In genomic region chr4:126750046-126750683, GRCm38 (mm10) we compare ENCODE assay signal across 9 mouse cellular contexts. TPM values are rescaled to one million over a fixed set of nuclear protein-coding genes. Genes with fewer than 3 reads are reported as not detected.
DNase-seq lines count a peak whose midpoint lies in the region; ATAC-seq and TF ChIP-seq lines count a peak whose summit lies in the region.
"Had no signal": no experiment of that assay in that cellular context is flagged by ENCODE, and none has a peak within 500 bp of the region (broad histone marks: within the 10 kb centered on the region; RNA-seq: fewer than 3 reads in every experiment).

No protein-coding gene starts in this region.

- peaks cover 54% of the 10 kb centered on the region for H3K36me3 ChIP-seq in limb, embryonic 13.5 days
- peaks cover 59% of the 10 kb centered on the region for H3K36me3 ChIP-seq in limb, embryonic 10.5 days
- H3K36me3 ChIP-seq in limb, embryonic 14.5 days (ENCODE audit: control insufficient read depth, insufficient read depth, low read length), result peaks cover 45% of the 10 kb centered on the region

- peak overlapping the region; percentile 45 for H3K9ac ChIP-seq in limb, embryonic 13.5 days
- H3K9ac ChIP-seq in limb, embryonic 14.5 days (ENCODE audit: low read depth, low read length, severe bottlenecking), result no peak overlapping the region

- no peak for ATAC-seq in limb, embryonic 13.5 days (ENCODE audit: low FRiP score, low read depth)
- no peak for ATAC-seq in limb, embryonic 14.5 days (ENCODE audit: low FRiP score, low read depth)

- no peaks in the 10 kb centered on the region for H3K27me3 ChIP-seq in limb, embryonic 13.5 days
- no peaks in the 10 kb centered on the region for H3K27me3 ChIP-seq in limb, embryonic 10.5 days (ENCODE audit: low read depth, poor library complexity, severe bottlenecking)
- no peaks in the 10 kb centered on the region for H3K27me3 ChIP-seq in limb, embryonic 14.5 days (ENCODE audit: control insufficient read depth, insufficient read depth, low read length)
- H3K27me3 ChIP-seq: megakaryocyte, embryonic 14.5 days had no signal

- no peak for TF ChIP-seq POLR2A in limb, embryonic 14.5 days (IDR thresholded peaks at IDR 0.05; ENCODE audit: borderline replicate concordance, extremely low read depth, insufficient read depth, insufficient read length)

- H3K9me3 ChIP-seq in limb, embryonic 13.5 days, result no peaks in the 10 kb centered on the region
- H3K9me3 ChIP-seq in limb, embryonic 10.5 days (replicated peaks), result no peaks in the 10 kb centered on the region
- no peaks in the 10 kb centered on the region for H3K9me3 ChIP-seq in limb, embryonic 14.5 days (ENCODE audit: control insufficient read depth, low read length)
- H3K9me3 ChIP-seq: megakaryocyte, embryonic 14.5 days had no signal

- no peak for DNase-seq in limb, embryonic 10.5 days (ENCODE audit: low spot score)
- peak; percentile 80 to 84 for DNase-seq in cerebellum, postnatal 14 days
- peak; percentile 57 for DNase-seq in gastrocnemius, postnatal 25 days
- no peak for DNase-seq in limb, embryonic 14.5 days (ENCODE audit: low spot score)
- DNase-seq in thymus, postnatal 4 days, result no peak
- no peak for DNase-seq in retina, postnatal 1 day

- WGBS in limb, embryonic 13.5 days, result 91% methylated on average over 26 of the region's 26 CpGs
- WGBS in limb, embryonic 10.5 days, result 94% methylated on average over 26 of the region's 26 CpGs
- 82% methylated on average over 26 of the region's 26 CpGs for WGBS in limb, embryonic 14.5 days

- 0 out of 2 replicates have a peak overlapping the region, but pooled peaks have one; percentile 2 for H3K4me2 ChIP-seq in limb, embryonic 13.5 days (replicated peaks)
- H3K4me2 ChIP-seq in limb, embryonic 14.5 days (replicated peaks; ENCODE audit: low read depth, low read length, severe bottlenecking), result no peak overlapping the region

- H3K27ac ChIP-seq in limb, embryonic 13.5 days, result no peak overlapping the region
- no peak overlapping the region for H3K27ac ChIP-seq in limb, embryonic 10.5 days
- H3K27ac ChIP-seq in limb, embryonic 14.5 days (replicated peaks; ENCODE audit: low read depth, low read length), result 0 out of 2 replicates have a peak overlapping the region, but pooled peaks have one; percentile 26

- peaks cover 47% of the 10 kb centered on the region for H3K4me1 ChIP-seq in limb, embryonic 13.5 days
- peaks cover 52% of the 10 kb centered on the region for H3K4me1 ChIP-seq in limb, embryonic 10.5 days
- peaks cover 23% of the 10 kb centered on the region for H3K4me1 ChIP-seq in limb, embryonic 14.5 days (ENCODE audit: control insufficient read depth, insufficient read depth, low read length)

- H3K4me3 ChIP-seq in limb, embryonic 13.5 days, result no peak overlapping the region
- no peak overlapping the region for H3K4me3 ChIP-seq in limb, embryonic 10.5 days
- H3K4me3 ChIP-seq in limb, embryonic 14.5 days (replicated peaks; ENCODE audit: low read length), result no peak overlapping the region
- H3K4me3 ChIP-seq: megakaryocyte, embryonic 14.5 days had no signal

RNA-seq across cellular contexts. Expression of gene Ncdn, which starts 3.1 kb away (rescaled TPM):
- polyA plus RNA-seq in limb, embryonic 13.5 days (2015; fragmentation: Nextera tagmentation; extraction: Ambion mirVana), result 31.8 and 34.6 TPM in 2 replicates
- polyA plus RNA-seq in limb, embryonic 10.5 days (2016; fragmentation: Nextera tagmentation; extraction: Ambion mirVana), result 37.7 and 41.3 TPM in 2 replicates
- total RNA-seq in gastrocnemius, postnatal 25 days (2021), result 1 to 10 TPM; 7.0 to 8.9 TPM
- 39.0 and 51.9 TPM in 2 replicates for polyA plus RNA-seq in limb, embryonic 14.5 days (2012; rRNA removed)
- polyA plus RNA-seq in limb, embryonic 14.5 days (2014; fragmentation: Nextera tagmentation; extraction: Ambion mirVana), result 29.1 and 29.8 TPM in 2 replicates

RNA-seq across cellular contexts. Expression of gene AU040320, which starts 3.2 kb away (rescaled TPM):
- 16.9 and 17.6 TPM in 2 replicates for polyA plus RNA-seq in limb, embryonic 13.5 days (2015; fragmentation: Nextera tagmentation; extraction: Ambion mirVana)
- 18.7 and 19.8 TPM in 2 replicates for polyA plus RNA-seq in limb, embryonic 10.5 days (2016; fragmentation: Nextera tagmentation; extraction: Ambion mirVana)
- total RNA-seq in gastrocnemius, postnatal 25 days (2021), result 10 to 100 TPM; 27.4 to 29.5 TPM
- 27.7 and 31.8 TPM in 2 replicates for polyA plus RNA-seq in limb, embryonic 14.5 days (2012; rRNA removed)
- polyA plus RNA-seq in limb, embryonic 14.5 days (2014; fragmentation: Nextera tagmentation; extraction: Ambion mirVana), result 21.1 and 22.9 TPM in 2 replicates

RNA-seq across cellular contexts. Expression of gene Tfap2e, which starts 14.1 kb away (rescaled TPM):
- 0.06 TPM in 1 of 2 replicates, not detected in the other for polyA plus RNA-seq in limb, embryonic 13.5 days (2015; fragmentation: Nextera tagmentation; extraction: Ambion mirVana)
- polyA plus RNA-seq in limb, embryonic 10.5 days (2016; fragmentation: Nextera tagmentation; extraction: Ambion mirVana), result not detected in 2 replicates
- total RNA-seq in gastrocnemius, postnatal 25 days (2021), result not detected
- polyA plus RNA-seq in limb, embryonic 14.5 days (2012; rRNA removed), result 0.48 and 0.53 TPM in 2 replicates
- 0.34 and 0.46 TPM in 2 replicates for polyA plus RNA-seq in limb, embryonic 14.5 days (2014; fragmentation: Nextera tagmentation; extraction: Ambion mirVana)
- polyA plus RNA-seq: gonadal fat pad, adult 2 months had no signal

Comparison
In these comparisons a context has a peak if more than half of its experiments do, and no peak if none do; other contexts are left out.
1. DNase-seq: peak in cerebellum, postnatal 14 days (2 of 2) and gastrocnemius, postnatal 25 days (single experiment); none in limb, embryonic 10.5 days (single experiment), limb, embryonic 14.5 days (single experiment), thymus, postnatal 4 days (single experiment) and retina, postnatal 1 day (single experiment).